Mouse (Mus musculus): ENCODE measurements around the gene Ube2q1. TPM values are rescaled to one million over a fixed set of nuclear protein-coding genes. Genes with fewer than 3 reads are reported as not detected.

Gene Ube2q1
- polyA plus RNA-seq, 1 experiment from 2014 or later: 9.4 TPM

GRCm38 (mm10) chr3:89808638-89809037 is 35.2 kb downstream of the Ube2q1 start:
- Histone ChIP-seq H3K9ac (no peak overlapping the region), H3K27ac (no peak overlapping the region), H3K4me2 (no peak overlapping the region), H3K9me3 (no peaks in the 10 kb centered on the region), H3K27me3 (peaks cover 4% of the 10 kb centered on the region; the same call in 1 of the 2 replicates), H3K36me3 (no peaks in the 10 kb centered on the region), H3K4me1 (no peaks in the 10 kb centered on the region), H3K4me3 (no peak overlapping the region)
- 41% methylated on average over 9 of the region's 9 CpGs for WGBS
- no peak for ATAC-seq (ENCODE audit: insufficient number of reproducible peaks, low FRiP score, low TSS enrichment, low read depth)

GRCm38 (mm10) chr3:89810841-89811240 is 37.4 kb downstream of the Ube2q1 start:
- no peak overlapping the region for H3K27ac ChIP-seq
- no peak overlapping the region for H3K9ac ChIP-seq
- H3K9me3 ChIP-seq: no peaks in the 10 kb centered on the region
- ATAC-seq (ENCODE audit: insufficient number of reproducible peaks, low FRiP score, low TSS enrichment, low read depth): no peak
- no peak overlapping the region for H3K4me2 ChIP-seq
- no peaks in the 10 kb centered on the region for H3K36me3 ChIP-seq
- H3K4me1 ChIP-seq: no peaks in the 10 kb centered on the region
- H3K27me3 ChIP-seq: peaks cover 4% of the 10 kb centered on the region; the same call in 1 of the 2 replicates
- no peak overlapping the region for H3K4me3 ChIP-seq

- no peak overlapping the region for H3K4me2 ChIP-seq
- no peaks in the 10 kb centered on the region for H3K9me3 ChIP-seq
- no peak overlapping the region for H3K4me3 ChIP-seq
- H3K9ac ChIP-seq: no peak overlapping the region
- 67% methylated on average over 3 of the region's 3 CpGs for WGBS
- H3K27ac ChIP-seq: no peak overlapping the region
- no peaks in the 10 kb centered on the region for H3K36me3 ChIP-seq
- no peaks in the 10 kb centered on the region for H3K4me1 ChIP-seq
- no peak for ATAC-seq (ENCODE audit: insufficient number of reproducible peaks, low FRiP score, low TSS enrichment, low read depth)
- H3K27me3 ChIP-seq: peaks cover 4% of the 10 kb centered on the region; the same call in 1 of the 2 replicates
These were observed 38.8 kb downstream of the Ube2q1 start for GRCm38 (mm10) chr3:89812166-89812565.

GRCm38 (mm10) chr3:89814051-89814450 is 40.6 kb downstream of the Ube2q1 start:
- H3K27ac ChIP-seq: no peak overlapping the region
- ATAC-seq (ENCODE audit: insufficient number of reproducible peaks, low FRiP score, low TSS enrichment, low read depth): no peak
- H3K9me3 ChIP-seq: no peaks in the 10 kb centered on the region
- H3K4me1 ChIP-seq: no peaks in the 10 kb centered on the region
- H3K9ac ChIP-seq: no peak overlapping the region
- no peaks in the 10 kb centered on the region for H3K36me3 ChIP-seq
- H3K4me2 ChIP-seq: no peak overlapping the region
- peaks cover 6% of the 10 kb centered on the region; the same call in 1 of the 2 replicates for H3K27me3 ChIP-seq
- no peak overlapping the region for H3K4me3 ChIP-seq
- WGBS: 76% methylated on average over 7 of the region's 7 CpGs

- Histone ChIP-seq H3K27me3 (peaks cover 12% of the 10 kb centered on the region; the same call in 1 of the 2 replicates), H3K4me3 (no peak overlapping the region), H3K36me3 (no peaks in the 10 kb centered on the region), H3K27ac (no peak overlapping the region), H3K9ac (no peak overlapping the region), H3K9me3 (no peaks in the 10 kb centered on the region), H3K4me1 (no peaks in the 10 kb centered on the region), H3K4me2 (no peak overlapping the region)
- 58% methylated on average over 4 of the region's 4 CpGs for WGBS
- ATAC-seq (ENCODE audit: insufficient number of reproducible peaks, low FRiP score, low TSS enrichment, low read depth): no peak
These were observed 43.6 kb downstream of the Ube2q1 start for GRCm38 (mm10) chr3:89817056-89817455.

GRCm38 (mm10) chr3:89818605-89819004 is 45.2 kb downstream of the Ube2q1 start:
- ATAC-seq (ENCODE audit: insufficient number of reproducible peaks, low FRiP score, low TSS enrichment, low read depth): no peak
- 67% methylated on average over 3 of the region's 3 CpGs for WGBS
- Histone ChIP-seq H3K9ac (no peak overlapping the region), H3K9me3 (no peaks in the 10 kb centered on the region), H3K27me3 (0 out of 2 replicates have a peak, but pooled peaks cover 8% of the 10 kb centered on the region), H3K4me3 (no peak overlapping the region), H3K4me2 (no peak overlapping the region), H3K4me1 (no peaks in the 10 kb centered on the region), H3K27ac (no peak overlapping the region), H3K36me3 (no peaks in the 10 kb centered on the region)

- no peak overlapping the region for H3K4me2 ChIP-seq
- ATAC-seq (ENCODE audit: insufficient number of reproducible peaks, low FRiP score, low TSS enrichment, low read depth): no peak
- 62% methylated on average over 7 of the region's 7 CpGs for WGBS
- no peak overlapping the region for H3K27ac ChIP-seq
- H3K36me3 ChIP-seq: no peaks in the 10 kb centered on the region
- H3K27me3 ChIP-seq: 0 out of 2 replicates have a peak, but pooled peaks cover 8% of the 10 kb centered on the region
- H3K4me1 ChIP-seq: no peaks in the 10 kb centered on the region
- H3K9ac ChIP-seq: no peak overlapping the region
- no peaks in the 10 kb centered on the region for H3K9me3 ChIP-seq
- no peak overlapping the region for H3K4me3 ChIP-seq
These were observed 46.5 kb downstream of the Ube2q1 start for GRCm38 (mm10) chr3:89819897-89820296.

GRCm38 (mm10) chr3:89820311-89821095 is 47.1 kb downstream of the Ube2q1 start:
- no peak overlapping the region for H3K4me2 ChIP-seq
- no peak for ATAC-seq (ENCODE audit: insufficient number of reproducible peaks, low FRiP score, low TSS enrichment, low read depth)
- H3K9me3 ChIP-seq: no peaks in the 10 kb centered on the region
- no peaks in the 10 kb centered on the region for H3K36me3 ChIP-seq
- H3K4me1 ChIP-seq: no peaks in the 10 kb centered on the region
- 87% methylated on average over 12 of the region's 12 CpGs for WGBS
- no peak overlapping the region for H3K9ac ChIP-seq
- H3K27ac ChIP-seq: no peak overlapping the region
- H3K4me3 ChIP-seq: no peak overlapping the region
- H3K27me3 ChIP-seq: 0 out of 2 replicates have a peak, but pooled peaks cover 8% of the 10 kb centered on the region

- ATAC-seq (ENCODE audit: insufficient number of reproducible peaks, low FRiP score, low TSS enrichment, low read depth): no peak
- WGBS: 86% methylated on average over 11 of the region's 11 CpGs
- H3K4me3 ChIP-seq: no peak overlapping the region
- H3K9ac ChIP-seq: no peak overlapping the region
- H3K27me3 ChIP-seq: 0 out of 2 replicates have a peak, but pooled peaks cover 8% of the 10 kb centered on the region
- H3K9me3 ChIP-seq: no peaks in the 10 kb centered on the region
- H3K4me2 ChIP-seq: no peak overlapping the region
- no peaks in the 10 kb centered on the region for H3K36me3 ChIP-seq
- H3K4me1 ChIP-seq: no peaks in the 10 kb centered on the region
- H3K27ac ChIP-seq: no peak overlapping the region
These were observed 47.7 kb downstream of the Ube2q1 start for GRCm38 (mm10) chr3:89821096-89821513.

GRCm38 (mm10) chr3:89821548-89822480 is 48.4 kb downstream of the Ube2q1 start:
- no peaks in the 10 kb centered on the region for H3K36me3 ChIP-seq
- whole genome bisulfite sequencing: 65% methylated on average over 10 of the region's 10 CpGs
- ATAC-seq (ENCODE audit: insufficient number of reproducible peaks, low FRiP score, low TSS enrichment, low read depth): no peak

GRCm38 (mm10) chr3:89823594-89823993 is 50.2 kb downstream of the Ube2q1 start:
- no peak for ATAC-seq (ENCODE audit: insufficient number of reproducible peaks, low FRiP score, low TSS enrichment, low read depth)
- no peak overlapping the region for H3K4me3 ChIP-seq
- WGBS: 57% methylated on average over 2 of the region's 2 CpGs
- H3K27ac ChIP-seq: no peak overlapping the region
- no peaks in the 10 kb centered on the region for H3K36me3 ChIP-seq
- no peak overlapping the region for H3K4me2 ChIP-seq
- H3K4me1 ChIP-seq: no peaks in the 10 kb centered on the region
- peaks cover 14% of the 10 kb centered on the region for H3K27me3 ChIP-seq
- H3K9me3 ChIP-seq: no peaks in the 10 kb centered on the region
- H3K9ac ChIP-seq: no peak overlapping the region

More at GRCm38 (mm10) chr3:89821548-89822480, 48.4 kb downstream of the Ube2q1 start:
- H3K4me3 ChIP-seq: no peak overlapping the region
- H3K9me3 ChIP-seq: no peaks in the 10 kb centered on the region
- 0 out of 2 replicates have a peak, but pooled peaks cover 8% of the 10 kb centered on the region for H3K27me3 ChIP-seq
- no peak overlapping the region for H3K9ac ChIP-seq
- H3K4me1 ChIP-seq: no peaks in the 10 kb centered on the region
- H3K4me2 ChIP-seq: no peak overlapping the region
- H3K27ac ChIP-seq: no peak overlapping the region

- ATAC-seq (ENCODE audit: insufficient number of reproducible peaks, low FRiP score, low TSS enrichment, low read depth): no peak
- no peak overlapping the region for H3K4me3 ChIP-seq
- H3K4me1 ChIP-seq: peaks cover 7% of the 10 kb centered on the region
- H3K36me3 ChIP-seq: no peaks in the 10 kb centered on the region
- H3K9ac ChIP-seq: no peak overlapping the region
- 71% methylated on average over 3 of the region's 3 CpGs for WGBS
- H3K27me3 ChIP-seq: peaks cover 33% of the 10 kb centered on the region
- no peaks in the 10 kb centered on the region for H3K9me3 ChIP-seq
- no peak overlapping the region for H3K4me2 ChIP-seq
- H3K27ac ChIP-seq: no peak overlapping the region
These were observed 52.9 kb downstream of the Ube2q1 start for GRCm38 (mm10) chr3:89826295-89826694.
